23 mouse cellular contexts compared by ENCODE assay signal in genomic region chrX:142359031-142359430, GRCm38 (mm10). TPM values are rescaled to one million over a fixed set of nuclear protein-coding genes. Genes with fewer than 3 reads are reported as not detected.
A peak's percentile ranks its signal among the peaks of the same experiment; 100 is the strongest.
DNase-seq lines count a peak whose midpoint lies in the region; ATAC-seq and TF ChIP-seq lines count a peak whose summit lies in the region.
"Had no signal": no experiment of that assay in that cellular context is flagged by ENCODE, and none has a peak within 500 bp of the region (broad histone marks: within the 10 kb centered on the region; RNA-seq: fewer than 3 reads in every experiment).

No protein-coding gene starts in this region.

- H3K4me3 ChIP-seq in G1E (ENCODE audit: low read depth, low read length) (no peak overlapping the region), MEL (ENCODE audit: control insufficient read depth in 1 of 2, insufficient read depth in 1 of 2, low read depth in 2 of 2, low read length in 2 of 2) (no peak overlapping the region)
- peak overlapping the region; percentile 48 for H3K4me3 ChIP-seq in erythroblast, embryonic 14.5 days (replicated peaks)
- 0 out of 4 replicates have a peak overlapping the region, but pooled peaks of 1 of the 2 experiments have one; percentile 6 for H3K4me3 ChIP-seq in liver, embryonic 14.5 days (ENCODE audit: insufficient read depth in 1 of 2, low read depth in 2 of 2, low read length in 2 of 2)
- H3K4me3 ChIP-seq: embryonic facial prominence, embryonic 12.5 days; heart, embryonic 10.5 days; limb, embryonic 13.5 days; neural tube, embryonic 13.5 days had no signal

- no peak for DNase-seq in G1E (ENCODE audit: low spot score)
- DNase-seq in MEL (ENCODE audit: low read depth, low spot score): peak; percentile 38
- DNase-seq in liver, embryonic 14.5 days (ENCODE audit: low read depth in 3 of 3, low spot score in 3 of 3): peak; percentile 62 to 70 (median 66)
- no peak for DNase-seq in yolk sac, embryonic 10.5 days (ENCODE audit: low spot score)
- DNase-seq in adrenal gland, postnatal 10 days: no peak
- no peak for DNase-seq in left cerebral cortex, postnatal 10 days (ENCODE audit: extremely low spot score in 1 of 2, low spot score in 2 of 2)
- no peak for DNase-seq in embryo, embryonic 10.5 days (ENCODE audit: low spot score)
- DNase-seq: adrenal gland, postnatal 25 days; cerebellum, adult 9-10 months; gastrocnemius, postnatal 36 days; kidney, postnatal 4 days; layer of hippocampus, adult 9-11 months; midbrain, embryonic 14.5 days; right cerebral cortex, adult 18-20 months; thymus, adult 2 months had no signal

- TF ChIP-seq POLR2A in MEL (IDR thresholded peaks at IDR 0.05; ENCODE audit: control insufficient read depth in 1 of 2, insufficient read depth in 1 of 2, low read depth in 1 of 2, low read length in 2 of 2, poor library complexity in 1 of 2): no peak

- ATAC-seq in G1E (ENCODE audit: extremely low read depth, insufficient number of reproducible peaks, low FRiP score, poor library complexity, severe bottlenecking): peak; percentile 45; the same call in 1 of the 2 replicates
- ATAC-seq in liver, embryonic 14.5 days (ENCODE audit: insufficient read depth): peak; percentile 95
- ATAC-seq: forebrain, embryonic 16.5 days; inflammation-experienced regulatory T-cells, adult 6 months; Patski had no signal

- no peak for TF ChIP-seq RAD21 in MEL (IDR thresholded peaks at IDR 0.05; ENCODE audit: low read depth, low read length)

- intact Hi-C loops in left cerebral cortex, postnatal 10 days (cut with DNase I): no loop called here

- H3K4me2 ChIP-seq in liver, embryonic 14.5 days (ENCODE audit: low read depth): peak overlapping the region; percentile 60
- H3K4me2 ChIP-seq: embryonic facial prominence, embryonic 12.5 days; limb, embryonic 13.5 days; neural tube, embryonic 13.5 days had no signal

- TF ChIP-seq EP300 in MEL (IDR thresholded peaks at IDR 0.05; ENCODE audit: low read depth in 1 of 2, low read length in 2 of 2): peak in 1 of 2 experiments; percentile 60; a peak in 2 of 4 replicates
- TF ChIP-seq EP300 in liver, embryonic 14.5 days (IDR thresholded peaks at IDR 0.05; ENCODE audit: low read depth): peak; percentile 94

- H3K9ac ChIP-seq in MEL (ENCODE audit: control insufficient read depth, low read depth, low read length, poor library complexity, severe bottlenecking): no peak overlapping the region
- peak overlapping the region; percentile 27; the same call in 1 of the 2 replicates for H3K9ac ChIP-seq in liver, embryonic 14.5 days (replicated peaks)
- H3K9ac ChIP-seq: embryonic facial prominence, embryonic 12.5 days; limb, embryonic 13.5 days; neural tube, embryonic 13.5 days had no signal

- no peak overlapping the region for H3K27ac ChIP-seq in MEL (ENCODE audit: control insufficient read depth, low read depth, low read length)
- peak overlapping the region; percentile 90 for H3K27ac ChIP-seq in liver, embryonic 14.5 days
- H3K27ac ChIP-seq: embryonic facial prominence, embryonic 12.5 days; heart, embryonic 10.5 days; limb, embryonic 13.5 days; neural tube, embryonic 13.5 days had no signal

- no peaks in the 10 kb centered on the region; the same call in 1 of the 2 replicates for H3K79me2 ChIP-seq in MEL (ENCODE audit: control insufficient read depth, insufficient read depth, low read length, poor library complexity)

- H3K4me1 ChIP-seq in G1E (ENCODE audit: insufficient read depth, low read depth, low read length) (peaks cover 14% of the 10 kb centered on the region), MEL (ENCODE audit: control insufficient read depth in 1 of 2, insufficient read depth in 2 of 2, low read length in 2 of 2) (peaks cover 6 to 15% of the 10 kb centered on the region in 2 experiments)
- peaks cover 45% of the 10 kb centered on the region for H3K4me1 ChIP-seq in erythroblast, embryonic 14.5 days (ENCODE audit: control insufficient read depth)
- peaks cover 12 to 15% of the 10 kb centered on the region in 2 experiments for H3K4me1 ChIP-seq in liver, embryonic 14.5 days (replicated peaks; ENCODE audit: control insufficient read depth in 2 of 2, insufficient read depth in 2 of 2, low read length in 1 of 2)
- H3K4me1 ChIP-seq: embryonic facial prominence, embryonic 12.5 days; heart, embryonic 10.5 days; limb, embryonic 13.5 days; neural tube, embryonic 13.5 days had no signal

- H3K36me3 ChIP-seq in G1E (replicated peaks) (peaks cover 19% of the 10 kb centered on the region), MEL (ENCODE audit: control insufficient read depth in 1 of 2, insufficient read depth in 2 of 2, low read length in 2 of 2) (peaks cover 0 to 20% of the 10 kb centered on the region in 2 experiments; a peak in 3 of 4 replicates)
- H3K36me3 ChIP-seq in erythroblast, embryonic 14.5 days (ENCODE audit: control insufficient read depth): peaks cover 7% of the 10 kb centered on the region
- no peaks in the 10 kb centered on the region for H3K36me3 ChIP-seq in liver, embryonic 14.5 days (replicated peaks; ENCODE audit: control insufficient read depth, insufficient read depth, low read depth)
- H3K36me3 ChIP-seq: embryonic facial prominence, embryonic 12.5 days; heart, embryonic 10.5 days; limb, embryonic 13.5 days; neural tube, embryonic 13.5 days had no signal

- WGBS in liver, embryonic 14.5 days (ENCODE audit: insufficient replicate concordance): 19% methylated on average over 7 of the region's 7 CpGs

- TF ChIP-seq CTCF in G1E (IDR thresholded peaks at IDR 0.05; ENCODE audit: low read depth, low read length) (no peak), MEL (IDR thresholded peaks at IDR 0.05 in 2 of 3, conservative IDR thresholded peaks at IDR 0.05 in 1 of 3; ENCODE audit: control insufficient read depth in 1 of 3, insufficient read depth in 1 of 3, low read depth in 2 of 3, low read length in 3 of 3, poor library complexity in 1 of 3, severe bottlenecking in 1 of 3) (no peak)
- TF ChIP-seq CTCF in liver, embryonic 14.5 days (IDR thresholded peaks at IDR 0.05; ENCODE audit: low read depth): no peak

- H3K27me3 ChIP-seq in G1E (ENCODE audit: insufficient read depth, low read length) (no peaks in the 10 kb centered on the region), MEL (ENCODE audit: control insufficient read depth in 1 of 2, insufficient read depth in 2 of 2, low read length in 2 of 2) (no peaks in the 10 kb centered on the region)
- H3K27me3 ChIP-seq in erythroblast, embryonic 14.5 days (ENCODE audit: control insufficient read depth): no peaks in the 10 kb centered on the region
- no peaks in the 10 kb centered on the region for H3K27me3 ChIP-seq in liver, embryonic 14.5 days (ENCODE audit: control insufficient read depth, insufficient read depth, low read length)
- H3K27me3 ChIP-seq: embryonic facial prominence, embryonic 12.5 days; neural tube, embryonic 13.5 days had no signal

- H3K9me3 ChIP-seq in G1E (replicated peaks) (no peaks in the 10 kb centered on the region), MEL (replicated peaks; ENCODE audit: insufficient read depth, low read length) (no peaks in the 10 kb centered on the region)
- H3K9me3 ChIP-seq in erythroblast, embryonic 14.5 days (ENCODE audit: control insufficient read depth, low read length): no peaks in the 10 kb centered on the region
- H3K9me3 ChIP-seq in liver, embryonic 14.5 days (ENCODE audit: control insufficient read depth, low read length): no peaks in the 10 kb centered on the region
- H3K9me3 ChIP-seq: embryonic facial prominence, embryonic 12.5 days; heart, embryonic 10.5 days; limb, embryonic 13.5 days; neural tube, embryonic 13.5 days had no signal

TF ChIP-seq in MEL, 35 proteins besides CTCF, POLR2A, EP300 and RAD21:
- TF ChIP-seq MAX (IDR thresholded peaks at IDR 0.05; ENCODE audit: low read length) (no peak), GATA1 (IDR thresholded peaks at IDR 0.05; ENCODE audit: low read depth, low read length) (0 out of 2 replicates have a peak, but pooled peaks have one; percentile 31)

RNA-seq across cellular contexts. Expression of gene Acsl4, which starts 31.3 kb away (rescaled TPM):
- 176 and 184 TPM in 2 replicates for total RNA-seq in G1E (2014; fragmentation: Nextera tagmentation)
- 96.7 and 110 TPM in 2 replicates for total RNA-seq in G1E (2017)
- polyA plus RNA-seq in G1E (2012): 4.2 and 6.1 TPM in 2 replicates
- 17.7 and 24.2 TPM in 2 replicates for total RNA-seq in MEL (2012; rRNA removed)
- polyA plus RNA-seq in MEL (2012; ENCODE audit: insufficient read depth in 1 of 2, insufficient read length in 2 of 2, low read depth in 1 of 2, low replicate concordance in 2 of 2, missing spikeins in 1 of 2): 100 to 1,000 TPM in 1 of 2 experiments, 10 to 100 TPM in 1; 17.1 to 100 TPM
- 0.04 TPM in 2 replicates for polyA plus RNA-seq in erythroblast, embryonic 14.5 days (2012)
- 4.2 and 6.4 TPM in 2 replicates for polyA plus RNA-seq in liver, embryonic 14.5 days (2012; rRNA removed)
- 15.7 and 16.1 TPM in 2 replicates for polyA plus RNA-seq in liver, embryonic 14.5 days (2014; fragmentation: Nextera tagmentation; extraction: Ambion mirVana)
- total RNA-seq in adrenal gland, postnatal 10 days (2021): 100 to 1,000 TPM in 1 of 2 experiments, 10 to 100 TPM in 1; 92.0 to 125 TPM
- total RNA-seq in left cerebral cortex, postnatal 10 days (2021): 10 to 100 TPM; 85.3 to 91.1 TPM

RNA-seq across cellular contexts. Expression of gene Kcne1l, which starts 52.9 kb away (rescaled TPM):
- total RNA-seq in G1E (2014; fragmentation: Nextera tagmentation) (not detected in 2 replicates), G1E (2017) (not detected in 2 replicates), MEL (2012; rRNA removed) (not detected in 2 replicates)
- polyA plus RNA-seq in G1E (2012) (not detected in 2 replicates), MEL (2012; ENCODE audit: insufficient read depth in 1 of 2, insufficient read length in 2 of 2, low read depth in 1 of 2, low replicate concordance in 2 of 2, missing spikeins in 1 of 2) (not detected)
- not detected in 2 replicates for polyA plus RNA-seq in erythroblast, embryonic 14.5 days (2012)
- polyA plus RNA-seq in liver, embryonic 14.5 days (2012; rRNA removed): 0.47 and 0.50 TPM in 2 replicates
- polyA plus RNA-seq in liver, embryonic 14.5 days (2014; fragmentation: Nextera tagmentation; extraction: Ambion mirVana): 0.56 and 1.1 TPM in 2 replicates
- total RNA-seq in adrenal gland, postnatal 10 days (2021): 1 to 10 TPM; 2.4 to 6.5 TPM
- total RNA-seq in left cerebral cortex, postnatal 10 days (2021): 10 to 100 TPM; 11.1 to 14.1 TPM
- polyA plus RNA-seq: inflammation-experienced regulatory T-cells, adult 6 months; Patski had no signal

Comparison
In these comparisons a context has a peak if more than half of its experiments do, and no peak if none do; other contexts are left out.
1. DNase-seq: peak in MEL (single experiment) and liver, embryonic 14.5 days (3 of 3); none in G1E (single experiment), yolk sac, embryonic 10.5 days (single experiment), adrenal gland, postnatal 10 days (single experiment), left cerebral cortex, postnatal 10 days (0 of 2) and embryo, embryonic 10.5 days (single experiment).